Mouse (Mus musculus): Measurements from ENCODE around the gene Stx2. TPM values are rescaled to one million over a fixed set of nuclear protein-coding genes. Genes with fewer than 3 reads are reported as not detected.

The Stx2 gene
- polyA plus RNA-seq, 1 experiment from 2014 or later, result 36.2 TPM

- Histone ChIP-seq H3K27ac (replicated peaks) (no peak overlapping the region), H3K9ac (peak overlapping the region; percentile 83), H3K27me3 (no peaks in the 10 kb centered on the region), H3K4me1 (replicated peaks) (peaks cover 42% of the 10 kb centered on the region), H3K9me3 (no peaks in the 10 kb centered on the region), H3K4me3 (peak overlapping the region; percentile 68), H3K36me3 (no peaks in the 10 kb centered on the region), H3K4me2 (peak overlapping the region; percentile 86)
- WGBS, result 53% methylated on average over 14 of the region's 14 CpGs
- ATAC-seq (ENCODE audit: low read depth), result peak; percentile 48
Observed at GRCm38 (mm10) chr5:129007105-129007957, 1.0 kb downstream of the Stx2 start.

DNA sequence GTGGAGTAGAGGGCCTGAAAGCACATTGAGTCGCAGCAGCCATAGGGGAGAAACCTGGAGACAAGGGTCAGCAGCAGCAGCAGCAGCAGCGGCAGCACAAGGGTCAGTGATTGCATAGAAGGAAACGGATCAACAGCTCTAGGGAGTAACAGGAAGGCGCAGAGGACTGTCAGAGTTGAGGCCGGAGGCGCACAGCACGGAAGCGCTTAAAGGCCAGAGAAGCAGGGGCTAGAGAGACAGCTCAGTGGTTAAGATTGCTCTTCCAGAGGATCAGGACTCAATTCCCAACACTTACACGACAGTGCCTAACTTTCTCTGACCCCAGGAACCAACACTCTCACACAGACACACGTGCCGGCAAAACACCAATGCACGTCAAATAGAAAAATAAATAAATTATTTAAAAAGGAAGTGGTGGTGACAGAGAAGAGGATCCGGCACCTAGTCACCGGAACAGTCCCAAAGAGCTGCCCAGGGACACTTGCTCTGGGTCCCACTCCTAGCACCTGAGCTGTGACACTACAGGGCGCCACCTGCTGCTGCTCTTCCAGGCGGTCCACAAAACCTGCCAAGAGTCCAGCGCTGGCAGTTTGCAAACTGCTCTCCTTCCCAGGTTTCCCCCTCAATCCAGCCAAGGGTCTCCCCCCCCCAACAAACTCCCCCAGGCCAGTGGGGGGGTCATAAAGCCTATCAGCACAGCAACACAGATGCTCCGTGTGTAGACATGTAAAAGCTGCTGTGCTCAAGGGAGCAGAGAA, 2.2 kb downstream of the Stx2 start:
- WGBS, result 72% methylated on average over 18 of the region's 18 CpGs
- H3K4me1 ChIP-seq (replicated peaks), result peaks cover 44% of the 10 kb centered on the region
- H3K36me3 ChIP-seq, result no peaks in the 10 kb centered on the region
- H3K27ac ChIP-seq (replicated peaks), result no peak overlapping the region
- ATAC-seq (ENCODE audit: low read depth), result no peak
- no peak overlapping the region for H3K4me3 ChIP-seq
- no peaks in the 10 kb centered on the region for H3K27me3 ChIP-seq
- H3K9ac ChIP-seq, result no peak overlapping the region
- peak overlapping the region; percentile 86; the same call in 1 of the 2 replicates for H3K4me2 ChIP-seq
- H3K9me3 ChIP-seq, result no peaks in the 10 kb centered on the region

DNA sequence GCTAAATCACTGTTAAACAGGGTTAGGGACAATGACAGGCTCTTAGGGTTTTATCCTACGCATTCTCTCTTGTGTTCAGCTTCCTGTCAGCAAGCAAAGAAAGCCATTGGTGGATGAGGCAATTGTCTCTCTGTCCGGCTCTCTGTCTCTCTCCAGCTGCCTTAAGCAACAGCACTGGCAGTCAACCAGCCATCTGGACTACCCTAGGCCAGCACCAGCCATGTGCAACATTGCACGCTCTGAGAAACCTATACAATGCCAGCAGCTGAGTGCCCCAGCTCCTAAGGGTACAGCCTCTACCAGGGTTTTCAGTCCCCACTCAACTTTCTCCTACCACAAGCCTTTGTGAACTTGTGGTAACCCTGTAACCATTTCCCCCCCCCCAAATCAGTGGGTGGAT, 3.0 kb downstream of the Stx2 start:
- Histone ChIP-seq H3K36me3 (no peaks in the 10 kb centered on the region), H3K4me3 (no peak overlapping the region), H3K27ac (replicated peaks) (no peak overlapping the region), H3K27me3 (no peaks in the 10 kb centered on the region), H3K9ac (no peak overlapping the region), H3K4me2 (no peak overlapping the region), H3K9me3 (no peaks in the 10 kb centered on the region), H3K4me1 (replicated peaks) (peaks cover 50% of the 10 kb centered on the region)
- 55% methylated on average over 3 of the region's 3 CpGs for WGBS
- no peak for ATAC-seq (ENCODE audit: low read depth)

- Histone ChIP-seq H3K9ac (0 out of 2 replicates have a peak overlapping the region, but pooled peaks have one; percentile 17), H3K27me3 (no peaks in the 10 kb centered on the region), H3K9me3 (no peaks in the 10 kb centered on the region), H3K36me3 (peaks cover 12% of the 10 kb centered on the region), H3K27ac (replicated peaks) (no peak overlapping the region), H3K4me2 (no peak overlapping the region), H3K4me3 (no peak overlapping the region), H3K4me1 (replicated peaks) (peaks cover 40% of the 10 kb centered on the region)
- no peak for ATAC-seq (ENCODE audit: low read depth)
- WGBS, result 62% methylated on average over 14 of the region's 14 CpGs
Observed at GRCm38 (mm10) chr5:129002571-129003011, 5.8 kb downstream of the Stx2 start.

- Histone ChIP-seq H3K4me1 (replicated peaks) (peaks cover 23% of the 10 kb centered on the region), H3K4me3 (no peak overlapping the region), H3K27me3 (no peaks in the 10 kb centered on the region), H3K4me2 (no peak overlapping the region), H3K9me3 (no peaks in the 10 kb centered on the region), H3K36me3 (peaks cover 18% of the 10 kb centered on the region), H3K9ac (no peak overlapping the region), H3K27ac (replicated peaks) (no peak overlapping the region)
- WGBS, result 47% methylated on average over 8 of the region's 8 CpGs
- ATAC-seq (ENCODE audit: low read depth), result no peak
Observed at GRCm38 (mm10) chr5:129000706-129001468, 7.5 kb downstream of the Stx2 start.

- WGBS, result 66% methylated on average over 19 of the region's 19 CpGs
- no peak overlapping the region for H3K9ac ChIP-seq
- H3K27ac ChIP-seq (replicated peaks), result 0 out of 2 replicates have a peak overlapping the region, but pooled peaks have one; percentile 18
- peaks cover 58% of the 10 kb centered on the region for H3K36me3 ChIP-seq
- no peaks in the 10 kb centered on the region for H3K27me3 ChIP-seq
- no peak overlapping the region for H3K4me2 ChIP-seq
- no peak overlapping the region for H3K4me3 ChIP-seq
- no peaks in the 10 kb centered on the region for H3K9me3 ChIP-seq
- H3K4me1 ChIP-seq (replicated peaks), result peaks cover 10% of the 10 kb centered on the region; the same call in 1 of the 2 replicates
- no peak for ATAC-seq (ENCODE audit: low read depth)
Observed at GRCm38 (mm10) chr5:128987141-128987954, 21.0 kb downstream of the Stx2 start.

- Histone ChIP-seq H3K9ac (no peak overlapping the region), H3K36me3 (peaks cover 44% of the 10 kb centered on the region), H3K4me1 (replicated peaks) (peaks cover 10% of the 10 kb centered on the region; the same call in 1 of the 2 replicates), H3K4me2 (no peak overlapping the region), H3K27me3 (no peaks in the 10 kb centered on the region), H3K27ac (replicated peaks) (no peak overlapping the region), H3K9me3 (no peaks in the 10 kb centered on the region), H3K4me3 (no peak overlapping the region)
- ATAC-seq (ENCODE audit: low read depth), result no peak
- WGBS, result 89% methylated on average over 13 of the region's 13 CpGs
Observed at GRCm38 (mm10) chr5:128985946-128986345, 22.4 kb downstream of the Stx2 start.

DNA sequence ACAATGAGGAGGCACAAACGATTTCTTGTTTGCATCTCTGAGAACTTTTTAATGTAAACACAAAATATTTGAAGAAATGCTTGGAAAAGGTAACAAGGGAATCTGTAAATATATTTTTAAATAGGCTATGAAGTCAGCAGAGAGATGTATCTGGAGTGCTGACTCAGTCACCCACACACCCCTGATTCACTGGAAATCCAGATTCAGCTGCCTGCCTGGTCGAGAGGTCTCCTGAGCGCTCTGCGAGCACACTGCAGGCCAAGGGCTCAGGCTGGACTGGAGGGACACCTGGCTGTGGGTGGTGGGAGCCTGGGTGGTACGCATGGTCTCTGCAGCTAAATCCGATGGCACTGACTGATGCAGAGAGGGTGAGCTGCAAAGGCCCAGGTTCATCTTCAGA, 23.8 kb downstream of the Stx2 start:
- no peak for ATAC-seq (ENCODE audit: low read depth)
- Histone ChIP-seq H3K4me3 (no peak overlapping the region), H3K27me3 (no peaks in the 10 kb centered on the region), H3K4me2 (no peak overlapping the region), H3K9me3 (no peaks in the 10 kb centered on the region), H3K36me3 (peaks cover 36% of the 10 kb centered on the region), H3K27ac (replicated peaks) (no peak overlapping the region), H3K9ac (no peak overlapping the region), H3K4me1 (replicated peaks) (peaks cover 10% of the 10 kb centered on the region; the same call in 1 of the 2 replicates)
- WGBS, result 93% methylated on average over 6 of the region's 6 CpGs

GRCm38 (mm10) chr5:128981607-128982006, 26.8 kb downstream of the Stx2 start:
- peak; percentile 83; the same call in 1 of the 2 replicates for ATAC-seq (ENCODE audit: low read depth)
- H3K9ac ChIP-seq, result no peak overlapping the region
- no peak overlapping the region for H3K4me2 ChIP-seq
- H3K27ac ChIP-seq (replicated peaks), result no peak overlapping the region
- WGBS, result 21% methylated on average over 12 of the region's 12 CpGs
- no peaks in the 10 kb centered on the region for H3K27me3 ChIP-seq
- no peaks in the 10 kb centered on the region for H3K4me1 ChIP-seq (replicated peaks)
- no peaks in the 10 kb centered on the region for H3K9me3 ChIP-seq
- H3K4me3 ChIP-seq, result no peak overlapping the region
- peaks cover 23% of the 10 kb centered on the region for H3K36me3 ChIP-seq

DNA sequence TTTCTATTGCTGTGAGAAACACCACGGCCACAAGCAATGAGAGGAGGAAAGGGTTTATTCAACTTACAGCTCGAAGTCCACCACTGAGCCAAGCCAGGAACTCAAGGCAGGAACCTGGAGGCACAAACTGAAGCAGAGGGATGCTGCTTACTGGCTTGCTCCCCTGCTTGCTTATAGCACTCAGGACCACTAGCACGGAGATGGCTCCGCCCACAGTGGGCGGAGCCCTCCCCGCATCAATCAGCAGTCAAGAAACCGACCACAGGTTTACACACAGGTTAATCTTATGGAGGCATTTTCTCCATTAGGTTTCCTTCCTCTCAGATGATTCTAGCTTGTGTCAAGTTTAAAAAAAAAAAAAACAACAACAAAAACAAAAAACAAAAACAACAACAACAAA, 27.5 kb downstream of the Stx2 start:
- Histone ChIP-seq H3K27me3 (no peaks in the 10 kb centered on the region), H3K9me3 (no peaks in the 10 kb centered on the region), H3K27ac (replicated peaks) (no peak overlapping the region), H3K4me3 (no peak overlapping the region), H3K4me2 (no peak overlapping the region), H3K4me1 (replicated peaks) (no peaks in the 10 kb centered on the region), H3K9ac (no peak overlapping the region), H3K36me3 (peaks cover 15% of the 10 kb centered on the region)
- WGBS, result 75% methylated on average over 7 of the region's 7 CpGs
- no peak for ATAC-seq (ENCODE audit: low read depth)

GRCm38 (mm10) chr5:128978957-128979356, 29.4 kb downstream of the Stx2 start:
- H3K4me1 ChIP-seq (replicated peaks), result no peaks in the 10 kb centered on the region
- no peaks in the 10 kb centered on the region for H3K27me3 ChIP-seq
- H3K4me3 ChIP-seq, result no peak overlapping the region
- H3K36me3 ChIP-seq, result no peaks in the 10 kb centered on the region
- H3K9me3 ChIP-seq, result no peaks in the 10 kb centered on the region
- no peak overlapping the region for H3K9ac ChIP-seq
- H3K4me2 ChIP-seq, result no peak overlapping the region
- ATAC-seq (ENCODE audit: low read depth), result no peak
- no peak overlapping the region for H3K27ac ChIP-seq (replicated peaks)
- 98% methylated on average over 7 of the region's 7 CpGs for WGBS

All from neural tube, embryonic 13.5 days (tissue).